Mouse (Mus musculus): Measurements from ENCODE around the gene Guk1. TPM values are rescaled to one million over a fixed set of nuclear protein-coding genes. Genes with fewer than 3 reads are reported as not detected.
A peak's percentile ranks its signal among the peaks of the same experiment; 100 is the strongest.

The Guk1 gene
- polyA plus RNA-seq, 1 experiment from 2014 or later = 124 TPM

- Histone ChIP-seq H3K4me1 (peaks cover 16% of the 10 kb centered on the region), H3K36me3 (no peaks in the 10 kb centered on the region), H3K9me3 (no peaks in the 10 kb centered on the region), H3K9ac (no peak overlapping the region), H3K4me2 (peak overlapping the region; percentile 26), H3K27ac (no peak overlapping the region), H3K27me3 (peaks cover 77% of the 10 kb centered on the region), H3K4me3 (peak overlapping the region; percentile 21)
- ATAC-seq (ENCODE audit: insufficient number of reproducible peaks, low FRiP score, low TSS enrichment, low read depth) = no peak
- 8% methylated on average over 55 of the region's 55 CpGs for WGBS
Observed at GRCm38 (mm10) chr11:59135051-59135820, 56.8 kb downstream of the Guk1 start.

DNA sequence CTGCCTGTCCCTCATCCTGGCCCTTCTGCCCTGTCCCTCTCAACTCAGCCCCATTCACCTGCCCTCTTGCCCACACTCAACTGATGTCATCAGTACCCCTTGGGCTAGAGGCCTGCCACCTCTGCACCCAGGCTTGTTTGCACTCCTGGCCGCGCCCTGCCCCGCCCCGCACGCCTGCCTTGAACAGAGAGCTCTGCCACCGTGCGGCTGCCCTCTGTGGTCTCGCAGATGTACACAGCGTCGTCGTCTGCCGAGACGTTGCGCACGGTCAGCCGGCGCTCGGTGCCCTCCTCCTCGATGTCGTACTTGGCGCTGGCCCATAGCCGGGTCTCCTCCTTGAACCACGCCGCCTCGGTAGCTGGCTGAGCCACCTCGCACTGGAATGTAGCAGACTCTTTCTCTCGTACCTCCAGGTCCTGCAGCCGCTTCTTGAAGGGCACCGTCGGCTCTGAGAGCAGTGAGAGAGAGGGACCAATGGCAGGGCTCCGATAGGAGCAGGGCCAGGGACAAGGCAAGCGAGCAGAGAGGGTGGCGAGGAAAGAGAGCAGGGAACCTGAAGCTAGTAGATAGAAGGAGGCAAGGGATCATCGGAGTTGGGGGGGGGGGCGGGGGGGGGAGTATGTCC, 57.5 kb downstream of the Guk1 start:
- Histone ChIP-seq H3K27me3 (peaks cover 77% of the 10 kb centered on the region), H3K9me3 (no peaks in the 10 kb centered on the region), H3K27ac (no peak overlapping the region), H3K36me3 (no peaks in the 10 kb centered on the region), H3K4me1 (peaks cover 16% of the 10 kb centered on the region), H3K4me3 (peak overlapping the region; percentile 20), H3K9ac (no peak overlapping the region), H3K4me2 (peak overlapping the region; percentile 19)
- WGBS = 6% methylated on average over 34 of the region's 35 CpGs
- no peak for ATAC-seq (ENCODE audit: insufficient number of reproducible peaks, low FRiP score, low TSS enrichment, low read depth)

Other genes starting within 250 kb of the Guk1 start
- 12.6 and 31.7 TPM in 2 replicates for gene Hist3h2ba, start 243.3 kb downstream of the Guk1 start, polyA plus RNA-seq (2015; fragmentation: Nextera tagmentation; extraction: Ambion mirVana)
- 24.8 and 26.9 TPM in 2 replicates for gene Hist3h2a, start 237.5 kb downstream of the Guk1 start, polyA plus RNA-seq (2015; fragmentation: Nextera tagmentation; extraction: Ambion mirVana)
- gene Trim17, start 237.5 kb downstream of the Guk1 start, polyA plus RNA-seq (2015; fragmentation: Nextera tagmentation; extraction: Ambion mirVana) = 0.60 and 0.62 TPM in 2 replicates
- gene Trim11, start 214.1 kb downstream of the Guk1 start, polyA plus RNA-seq (2015; fragmentation: Nextera tagmentation; extraction: Ambion mirVana) = 20.4 and 23.9 TPM in 2 replicates
- 2.2 and 4.5 TPM in 2 replicates for gene Obscn, start 55.8 kb downstream of the Guk1 start, polyA plus RNA-seq (2015; fragmentation: Nextera tagmentation; extraction: Ambion mirVana)
- 4.1 and 4.4 TPM in 2 replicates for gene Iba57, start 28.5 kb downstream of the Guk1 start, polyA plus RNA-seq (2015; fragmentation: Nextera tagmentation; extraction: Ambion mirVana)
- 0.32 and 0.58 TPM in 2 replicates for gene Gjc2, start 9.0 kb downstream of the Guk1 start, polyA plus RNA-seq (2015; fragmentation: Nextera tagmentation; extraction: Ambion mirVana)
- 75.7 and 78.9 TPM in 2 replicates for gene Mrpl55, start 10.3 kb upstream of the Guk1 start, polyA plus RNA-seq (2015; fragmentation: Nextera tagmentation; extraction: Ambion mirVana)
- gene 2310033P09Rik, start 16.1 kb upstream of the Guk1 start, polyA plus RNA-seq (2015; fragmentation: Nextera tagmentation; extraction: Ambion mirVana) = 25.2 and 29.5 TPM in 2 replicates
- gene Arf1, start 36.1 kb upstream of the Guk1 start, polyA plus RNA-seq (2015; fragmentation: Nextera tagmentation; extraction: Ambion mirVana) = 761 and 780 TPM in 2 replicates
- 3.8 and 3.9 TPM in 2 replicates for gene Wnt3a, start 98.5 kb upstream of the Guk1 start, polyA plus RNA-seq (2015; fragmentation: Nextera tagmentation; extraction: Ambion mirVana)
- gene Wnt9a, start 114.7 kb upstream of the Guk1 start, polyA plus RNA-seq (2015; fragmentation: Nextera tagmentation; extraction: Ambion mirVana) = 12.1 and 14.0 TPM in 2 replicates
- gene Prss38, start 183.4 kb upstream of the Guk1 start, polyA plus RNA-seq (2015; fragmentation: Nextera tagmentation; extraction: Ambion mirVana) = 0.12 TPM in 1 of 2 replicates, not detected in the other